Mouse (Mus musculus) monocyte, adult 2 months (primary cell): ENCODE results near the gene Ghsr.

Experiments used
- DNase-seq, 2 experiments: peaks; one replicate each; pipeline ENCODE4 v3.0.0; 2022; ENCODE audit warnings: low spot score in 2 of 2, low read depth in 1 of 2

Gene Ghsr

DNA sequence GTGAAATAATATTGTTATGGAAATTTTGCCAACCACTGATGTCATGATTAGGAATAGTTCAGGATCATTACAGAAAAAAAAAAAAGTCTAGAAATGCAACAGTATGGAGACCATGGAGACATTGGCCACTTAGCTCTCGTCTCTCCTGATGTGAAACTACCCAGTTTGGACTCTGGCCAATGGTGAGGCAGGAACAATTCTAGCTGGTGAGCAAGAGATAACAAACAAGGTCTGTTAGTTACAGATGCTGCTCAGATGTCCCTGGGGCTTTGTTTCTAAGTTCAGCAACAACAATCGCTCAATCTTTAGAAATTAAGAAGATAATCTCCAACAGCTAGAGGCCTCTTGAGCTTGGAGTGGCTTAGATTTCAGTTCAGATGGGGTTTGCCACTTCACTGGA lies 37.4 kb downstream of the Ghsr start:
- no peak for DNase-seq

DNA sequence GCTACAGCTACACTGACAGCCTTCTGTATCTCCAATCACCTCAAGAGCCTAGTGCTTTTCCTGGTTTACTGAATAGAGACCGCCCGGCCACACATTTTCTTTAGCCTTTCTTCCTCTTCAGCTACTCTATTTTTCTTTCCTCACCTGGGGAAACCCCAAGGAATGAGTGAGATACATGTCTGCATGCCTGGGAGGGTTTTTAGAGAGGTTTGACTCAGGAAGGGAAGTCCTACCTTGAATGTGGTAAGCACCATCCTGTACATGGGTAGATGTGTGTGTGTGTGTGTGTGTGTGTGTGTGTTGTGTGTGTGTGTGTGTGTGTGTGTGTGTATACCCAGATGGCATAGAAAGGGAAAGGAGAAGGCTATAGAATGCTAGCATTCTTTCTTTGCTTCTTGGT lies 40.1 kb downstream of the Ghsr start:
- DNase-seq: no peak

DNA sequence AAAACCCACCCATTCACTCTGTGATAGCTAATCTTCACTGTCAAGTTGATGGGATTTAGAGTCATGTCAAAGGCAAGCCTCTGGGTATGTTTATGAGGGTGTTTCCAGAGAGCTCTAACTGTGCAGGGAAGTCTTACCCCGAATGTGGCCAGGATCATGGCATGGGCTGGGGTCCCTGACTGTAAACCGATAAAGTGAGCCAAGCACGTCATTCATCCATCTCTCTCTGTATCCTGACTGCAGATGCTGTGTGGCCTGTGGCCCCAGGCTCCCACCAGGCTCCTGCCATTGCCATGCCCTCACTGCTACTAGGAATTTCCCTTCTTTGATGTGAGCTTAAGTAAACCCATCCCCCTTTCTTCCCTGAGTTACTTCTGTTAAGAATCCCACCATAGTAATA lies 42.4 kb downstream of the Ghsr start:
- no peak for DNase-seq

DNA sequence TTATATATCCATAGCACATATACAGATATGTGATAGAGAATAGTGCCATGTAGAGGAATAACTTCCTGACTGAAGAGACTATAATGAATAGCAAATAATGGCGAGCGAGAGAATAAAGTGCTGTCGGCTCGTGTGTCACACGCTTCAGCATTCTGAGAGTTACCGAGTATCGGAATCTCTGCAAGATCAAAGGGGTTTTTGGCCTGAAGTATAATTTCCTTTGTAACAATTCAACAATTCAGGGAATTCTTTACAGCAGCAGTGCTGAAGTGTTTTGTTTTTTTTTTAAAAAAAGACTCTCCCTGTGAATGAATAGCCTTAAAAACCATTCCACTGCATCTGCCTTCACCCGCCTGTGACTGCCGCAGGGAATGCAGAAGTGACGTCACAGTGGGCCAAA lies 45.6 kb downstream of the Ghsr start:
- no peak for DNase-seq

DNA sequence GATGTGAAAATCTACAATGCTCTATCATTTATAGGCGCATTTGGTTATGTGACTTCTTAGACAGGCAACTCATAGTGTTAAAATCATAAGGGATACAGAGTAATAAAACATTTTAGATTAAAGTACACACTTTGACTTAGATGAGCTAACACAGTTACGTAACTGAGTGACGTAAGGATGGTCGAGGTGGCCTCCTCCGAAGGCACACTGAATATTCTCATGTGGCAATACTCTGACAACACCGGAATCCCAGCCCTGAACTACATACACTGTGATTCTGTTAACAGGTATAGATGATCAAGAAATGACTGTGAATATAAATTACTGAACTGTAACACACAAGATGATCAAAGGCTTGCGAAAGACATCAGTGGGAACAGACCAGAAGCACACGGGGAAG lies 47.5 kb downstream of the Ghsr start:
- no peak for DNase-seq

DNA sequence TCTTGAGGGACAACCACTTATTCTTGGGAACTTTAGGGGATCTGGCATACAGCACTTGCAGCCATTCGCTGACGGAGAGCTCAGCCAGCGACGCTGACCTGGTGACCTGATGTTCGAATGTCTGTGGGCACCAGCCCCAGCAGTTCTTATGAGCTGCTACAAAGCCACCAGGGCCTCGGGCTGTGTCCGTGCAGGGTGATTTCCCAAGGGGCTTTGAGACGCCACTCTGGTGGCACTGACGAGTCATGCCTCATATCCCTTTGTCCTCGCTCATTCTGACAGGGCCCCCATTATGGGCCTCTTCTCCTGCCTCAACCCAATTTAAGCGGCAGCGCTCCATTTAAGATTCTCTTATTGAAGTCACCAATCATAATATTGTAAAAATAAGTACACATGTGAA lies 50.8 kb downstream of the Ghsr start:
- DNase-seq: no peak

DNA sequence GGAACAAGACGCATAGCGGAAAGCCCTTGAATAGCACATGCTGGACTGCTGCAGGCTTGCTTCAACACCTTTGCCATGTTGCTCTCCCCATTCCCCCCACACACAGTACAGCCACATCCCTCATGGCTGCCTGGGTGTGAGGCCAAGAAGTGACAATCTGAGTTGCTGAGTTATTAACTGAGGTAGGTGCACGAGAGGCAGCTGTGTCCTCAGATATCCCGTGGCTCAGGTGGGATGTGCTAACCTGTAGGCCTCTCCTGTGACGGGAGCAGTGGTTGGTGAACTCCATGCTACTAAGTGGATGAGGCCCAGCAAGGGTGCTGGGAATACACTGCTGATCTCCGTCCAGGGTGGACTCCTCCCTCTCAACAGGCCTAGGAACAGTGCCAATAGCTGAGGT lies 51.4 kb downstream of the Ghsr start:
- DNase-seq: no peak

DNA sequence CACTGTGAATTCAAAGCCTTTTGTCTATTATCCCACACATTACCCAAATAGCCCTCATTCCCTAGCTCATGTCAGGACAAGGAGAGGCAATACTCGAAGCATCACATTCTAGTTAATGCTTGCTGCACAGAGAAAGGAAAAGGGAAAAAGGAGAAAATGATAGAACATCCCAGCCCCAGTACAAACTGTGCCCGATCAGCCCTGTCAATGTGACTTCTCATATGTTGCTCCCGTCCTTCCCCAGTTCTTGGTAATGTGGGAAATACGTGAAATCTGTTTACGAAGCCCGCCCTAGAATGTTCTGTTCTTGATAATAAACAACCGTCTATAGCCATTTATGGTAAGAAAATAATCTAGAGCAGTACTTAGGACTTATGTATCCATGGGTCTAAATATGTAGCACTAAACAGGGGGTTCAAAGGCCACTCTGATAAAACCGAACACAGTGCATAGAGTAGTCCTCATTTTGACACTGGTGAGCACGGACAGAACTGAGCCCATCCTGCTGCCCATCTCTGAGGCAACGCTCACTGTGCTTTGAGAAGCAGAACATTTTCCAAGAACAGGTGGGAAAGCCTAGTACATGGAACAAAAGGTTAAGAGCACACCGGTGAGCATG lies 53.0 kb downstream of the Ghsr start:
- no peak for DNase-seq

DNA sequence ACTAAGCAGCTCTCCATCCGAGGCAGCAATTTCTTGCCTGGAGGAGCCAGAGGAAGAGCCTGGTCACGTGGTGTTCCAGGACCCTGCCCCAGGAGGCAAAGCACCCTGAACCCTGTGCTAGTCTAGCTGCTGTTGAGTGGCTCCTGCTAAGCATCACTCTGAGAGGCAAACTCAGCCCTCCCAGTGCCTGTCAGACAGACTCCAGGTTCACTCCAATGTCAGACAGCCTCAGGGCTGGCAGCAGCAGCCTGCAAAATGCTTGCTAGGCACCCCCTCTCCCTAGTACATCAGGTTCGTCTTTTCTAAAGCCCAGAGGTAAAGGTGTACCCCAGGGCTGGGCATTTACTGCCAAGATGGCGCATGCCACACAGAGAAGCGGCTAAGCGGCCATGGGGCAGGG lies 56.3 kb downstream of the Ghsr start:
- DNase-seq: no peak
